Mouse (Mus musculus): ENCODE measurements around the gene Por. TPM values are rescaled to one million over a fixed set of nuclear protein-coding genes. Genes with fewer than 3 reads are reported as not detected.

Gene Por
- polyA plus RNA-seq, 1 experiment from 2014 or later, result 63.0 TPM

Other genes starting within 250 kb of the Por start
- 37.6 and 50.0 TPM in 2 replicates for gene Hip1, start 124.9 kb upstream of the Por start, polyA plus RNA-seq (2014; fragmentation: Nextera tagmentation; extraction: Ambion mirVana)
- not detected in 2 replicates for gene Ccl26, start 106.5 kb upstream of the Por start, polyA plus RNA-seq (2014; fragmentation: Nextera tagmentation; extraction: Ambion mirVana)
- gene Ccl24, start 97.0 kb upstream of the Por start, polyA plus RNA-seq (2014; fragmentation: Nextera tagmentation; extraction: Ambion mirVana), result 2.0 and 2.7 TPM in 2 replicates
- gene Rhbdd2, start 37.4 kb upstream of the Por start, polyA plus RNA-seq (2014; fragmentation: Nextera tagmentation; extraction: Ambion mirVana), result 53.4 and 64.3 TPM in 2 replicates
- 62.5 and 70.0 TPM in 2 replicates for gene Tmem120a, start 74.4 kb downstream of the Por start, polyA plus RNA-seq (2014; fragmentation: Nextera tagmentation; extraction: Ambion mirVana)
- 0.36 and 0.54 TPM in 2 replicates for gene Styxl1, start 108.4 kb downstream of the Por start, polyA plus RNA-seq (2014; fragmentation: Nextera tagmentation; extraction: Ambion mirVana)
- gene Mdh2, start 108.4 kb downstream of the Por start, polyA plus RNA-seq (2014; fragmentation: Nextera tagmentation; extraction: Ambion mirVana), result 620 and 621 TPM in 2 replicates
- 33.2 and 39.8 TPM in 2 replicates for gene Srrm3, start 136.9 kb downstream of the Por start, polyA plus RNA-seq (2014; fragmentation: Nextera tagmentation; extraction: Ambion mirVana)
- 16.6 and 26.1 TPM in 2 replicates for gene Hspb1, start 217.9 kb downstream of the Por start, polyA plus RNA-seq (2014; fragmentation: Nextera tagmentation; extraction: Ambion mirVana)